Mouse (Mus musculus) liver, embryonic 13.5 days (tissue): ENCODE results near the gene Efcab14. TPM values are rescaled to one million over a fixed set of nuclear protein-coding genes. Genes with fewer than 3 reads are reported as not detected.

Experiments used
- ATAC-seq: fragments of 200-750 bp; cut with Nextera tagmentation; 2 replicates; pipeline ENCODE4 v1.8.0; 2017; ENCODE audit warnings: low read depth, mild to moderate bottlenecking, moderate number of reproducible peaks, moderate library complexity
- DNase-seq: peaks from one replicate; pipeline ENCODE4 v3.0.0; 2022
- H3K27ac ChIP-seq: fragments of 300-500 bp; sonication (generic); 2 replicates; pipeline ENCODE4 v1.5.1; 2015; ENCODE audit warnings: moderate library complexity, mild to moderate bottlenecking, inconsistent platforms
- H3K27me3 ChIP-seq: fragments of 300-500 bp; sonication (generic); 2 replicates; pipeline ENCODE4 v1.6.1; 2015; ENCODE audit warnings: mild to moderate bottlenecking, inconsistent platforms
- H3K36me3 ChIP-seq: fragments of 300-500 bp; sonication (generic); 2 replicates; pipeline ENCODE4 v1.6.1; 2015; ENCODE audit warnings: mild to moderate bottlenecking, inconsistent platforms
- H3K4me1 ChIP-seq: fragments of 300-500 bp; sonication (generic); replicated peaks from 2 replicates; pipeline ENCODE4 v1.6.1; 2015; ENCODE audit warnings: inconsistent platforms
- H3K4me2 ChIP-seq: fragments of 300-500 bp; sonication (generic); 2 replicates; pipeline ENCODE4 v1.6.1; 2015; ENCODE audit warnings: inconsistent platforms, mild to moderate bottlenecking, moderate library complexity
- H3K4me3 ChIP-seq: fragments of 300-500 bp; sonication (generic); replicated peaks from 2 replicates; pipeline ENCODE4 v1.5.1; 2015; ENCODE audit warnings: mild to moderate bottlenecking, inconsistent platforms
- H3K9ac ChIP-seq: fragments of 300-500 bp; sonication (generic); 2 replicates; pipeline ENCODE4 v1.6.1; 2015; ENCODE audit warnings: mild to moderate bottlenecking, inconsistent platforms
- H3K9me3 ChIP-seq: fragments of 300-500 bp; sonication (generic); replicated peaks from 2 replicates; pipeline ENCODE4 v1.6.1; 2016; ENCODE audit warnings: inconsistent platforms
- WGBS: fragments of 180-500 bp; shearing (Covaris S2); methylation state at CpG from one replicate; pipeline ENCODE4 v1.1.7; 2015; ENCODE audit not compliant: insufficient replicate concordance; 5-methylcytosine and 5-hydroxymethylcytosine counted together
- polyA plus RNA-seq: library from polyadenylated mRNA; unstranded; fragments of >200 nt; fragmentation: Nextera tagmentation; extraction: Ambion mirVana; gene quantifications from 2 replicates; pipeline ENCODE4 v1.2.1, GENCODE M21; 2015

Gene Efcab14
- 10.6 and 13.9 TPM in 2 replicates for polyA plus RNA-seq

- 0 out of 2 replicates have a peak, but pooled peaks cover 2% of the 10 kb centered on the region for H3K27me3 ChIP-seq
- peak within 1 kb of the TSS; percentile 91 for H3K4me3 ChIP-seq
- DNase-seq (peak; percentile 97), ATAC-seq (peak; percentile 100)
- peak within 1 kb of the TSS; percentile 82 for H3K27ac ChIP-seq
- peak within 1 kb of the TSS; percentile 83 for H3K4me2 ChIP-seq
- under 1% methylated on average over 45 of the region's 45 CpGs for WGBS
- H3K9me3 ChIP-seq, result no peaks in the 10 kb centered on the region
- H3K9ac ChIP-seq, result peak within 1 kb of the TSS; percentile 93
- peaks cover 45% of the 10 kb centered on the region for H3K4me1 ChIP-seq
- H3K36me3 ChIP-seq, result peaks cover 27% of the 10 kb centered on the region
Measured at GRCm38 (mm10) chr4:115737551-115738041, at the start of gene Efcab14. TSS of gene Efcab14 (plus strand) at chr4:115737744.

DNA sequence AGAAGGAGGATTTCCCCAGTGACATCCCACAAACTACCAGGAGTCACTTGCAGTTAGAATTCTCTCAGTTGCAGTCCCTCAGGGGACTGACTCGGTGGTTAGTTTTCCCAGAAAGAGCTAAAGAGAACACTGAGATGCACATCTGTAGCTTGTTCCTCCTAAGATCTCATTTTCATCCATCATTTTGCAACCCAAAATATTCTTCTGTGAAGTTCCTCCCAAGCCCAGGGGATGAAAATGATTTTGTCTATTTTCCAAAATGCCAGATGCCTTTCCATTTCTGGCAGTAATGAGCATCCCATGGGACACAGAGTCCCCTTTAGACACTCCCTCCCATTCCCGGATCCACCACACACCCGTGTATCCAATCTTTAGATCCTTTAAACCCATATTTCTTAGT, 36.1 kb upstream of the Efcab14 start:
- no peak overlapping the region for H3K4me2 ChIP-seq
- no peak overlapping the region for H3K9ac ChIP-seq
- H3K36me3 ChIP-seq, result no peaks in the 10 kb centered on the region
- no peak for DNase-seq
- no peaks in the 10 kb centered on the region for H3K27me3 ChIP-seq
- no peaks in the 10 kb centered on the region for H3K9me3 ChIP-seq
- no peak for ATAC-seq
- H3K4me3 ChIP-seq, result no peak overlapping the region
- 64% methylated on average over 3 of the region's 3 CpGs for WGBS
- H3K4me1 ChIP-seq, result no peaks in the 10 kb centered on the region
- no peak overlapping the region for H3K27ac ChIP-seq

- WGBS, result 75% methylated on average over 2 of the region's 2 CpGs
- H3K4me3 ChIP-seq, result no peak overlapping the region
- DNase-seq (no peak), ATAC-seq (no peak)
- no peak overlapping the region for H3K9ac ChIP-seq
- H3K36me3 ChIP-seq, result no peaks in the 10 kb centered on the region
- no peaks in the 10 kb centered on the region for H3K4me1 ChIP-seq
- H3K9me3 ChIP-seq, result no peaks in the 10 kb centered on the region
- H3K27ac ChIP-seq, result no peak overlapping the region
- no peak overlapping the region for H3K4me2 ChIP-seq
- H3K27me3 ChIP-seq, result no peaks in the 10 kb centered on the region
Measured at GRCm38 (mm10) chr4:115703927-115704505, 33.5 kb upstream of the Efcab14 start.

- no peak for ATAC-seq
- WGBS, result 30% methylated on average over 13 of the region's 13 CpGs
- no peak overlapping the region for H3K4me2 ChIP-seq
- no peak overlapping the region for H3K27ac ChIP-seq
- H3K4me1 ChIP-seq, result no peaks in the 10 kb centered on the region
- no peaks in the 10 kb centered on the region for H3K36me3 ChIP-seq
- DNase-seq, result no peak
- no peaks in the 10 kb centered on the region for H3K27me3 ChIP-seq
- no peak overlapping the region for H3K4me3 ChIP-seq
- H3K9ac ChIP-seq, result no peak overlapping the region
- H3K9me3 ChIP-seq, result no peaks in the 10 kb centered on the region
Measured at GRCm38 (mm10) chr4:115708974-115709593, 28.5 kb upstream of the Efcab14 start.

- 10% methylated on average over 13 of the region's 13 CpGs for whole genome bisulfite sequencing
- no peak overlapping the region for H3K27ac ChIP-seq
- H3K9ac ChIP-seq, result no peak overlapping the region
- peak overlapping the region; percentile 38; the same call in 1 of the 2 replicates for H3K4me2 ChIP-seq
- DNase-seq (peak; percentile 33), ATAC-seq (no peak)
- H3K9me3 ChIP-seq, result no peaks in the 10 kb centered on the region
- no peaks in the 10 kb centered on the region for H3K4me1 ChIP-seq
- no peaks in the 10 kb centered on the region for H3K36me3 ChIP-seq
- H3K27me3 ChIP-seq, result no peaks in the 10 kb centered on the region
- H3K4me3 ChIP-seq, result no peak overlapping the region
Measured at GRCm38 (mm10) chr4:115709792-115710418, 27.6 kb upstream of the Efcab14 start.

DNA sequence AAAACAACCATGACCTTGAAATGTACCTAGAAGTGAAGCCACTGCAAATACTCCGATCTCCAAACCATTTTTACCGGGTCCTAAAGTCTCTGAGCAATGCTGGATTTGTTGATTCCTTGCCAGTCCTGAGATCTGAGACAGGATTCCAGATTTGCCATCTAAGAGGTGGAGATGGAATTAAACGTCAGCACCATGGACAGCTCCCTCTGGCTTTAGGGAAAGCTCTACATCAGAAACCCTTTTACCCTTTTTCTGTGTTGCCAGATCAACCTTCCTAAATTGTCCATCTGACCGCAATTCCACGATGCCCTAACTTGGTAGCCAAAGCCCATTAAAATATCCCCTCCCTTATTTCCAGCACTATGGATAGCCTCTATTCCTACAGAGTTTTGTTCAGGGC, 8.8 kb upstream of the Efcab14 start:
- H3K4me1 ChIP-seq, result peaks cover 14% of the 10 kb centered on the region; the same call in 1 of the 2 replicates
- H3K36me3 ChIP-seq, result no peaks in the 10 kb centered on the region
- H3K27ac ChIP-seq, result no peak overlapping the region
- ATAC-seq, result no peak
- DNase-seq, result no peak
- no peaks in the 10 kb centered on the region for H3K9me3 ChIP-seq
- no peak overlapping the region for H3K4me3 ChIP-seq
- 0 out of 2 replicates have a peak, but pooled peaks cover 2% of the 10 kb centered on the region for H3K27me3 ChIP-seq
- no peak overlapping the region for H3K9ac ChIP-seq
- WGBS, result 8% methylated on average over 5 of the region's 5 CpGs
- no peak overlapping the region for H3K4me2 ChIP-seq

DNA sequence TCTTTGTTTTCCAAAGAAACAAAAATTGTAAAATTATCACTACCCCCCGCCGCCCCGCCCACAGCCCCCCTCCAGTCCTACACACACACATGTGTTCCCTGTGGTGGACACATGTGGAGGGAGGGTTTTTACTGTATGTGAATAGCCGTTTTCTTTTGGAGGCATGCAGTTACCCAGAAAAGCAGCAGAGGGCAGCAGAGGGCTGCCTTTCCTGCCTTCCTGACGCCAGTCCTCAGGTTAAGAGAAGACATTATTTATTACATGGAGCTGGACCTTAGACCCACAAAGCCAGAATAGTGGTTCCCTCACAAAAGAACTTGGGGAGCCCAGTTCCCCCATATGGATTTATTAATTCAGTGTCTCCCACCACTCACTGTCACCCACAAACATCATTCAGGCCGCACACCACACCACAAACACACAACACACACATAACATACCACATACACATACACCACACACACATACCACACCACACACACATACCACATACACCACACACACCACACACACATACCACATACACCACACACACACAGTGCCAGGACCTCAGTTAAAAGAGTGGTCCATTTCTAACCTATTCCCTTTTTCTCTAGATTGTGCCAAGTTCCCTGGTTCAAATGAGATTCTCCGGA, 5.8 kb upstream of the Efcab14 start:
- Histone ChIP-seq H3K36me3 (no peaks in the 10 kb centered on the region), H3K4me3 (no peak overlapping the region), H3K9me3 (no peaks in the 10 kb centered on the region), H3K9ac (no peak overlapping the region), H3K4me2 (no peak overlapping the region), H3K27me3 (0 out of 2 replicates have a peak, but pooled peaks cover 2% of the 10 kb centered on the region), H3K4me1 (peaks cover 21% of the 10 kb centered on the region), H3K27ac (no peak overlapping the region)
- ATAC-seq (peak; percentile 36), DNase-seq (peak; percentile 48)
- WGBS, result 11% methylated on average over 7 of the region's 7 CpGs

GRCm38 (mm10) chr4:115732223-115732818, 5.2 kb upstream of the Efcab14 start:
- H3K4me2 ChIP-seq, result no peak overlapping the region
- H3K4me1 ChIP-seq, result peaks cover 26% of the 10 kb centered on the region
- ATAC-seq (no peak), DNase-seq (no peak)
- no peaks in the 10 kb centered on the region for H3K36me3 ChIP-seq
- 33% methylated on average over 3 of the region's 3 CpGs for WGBS
- no peak overlapping the region for H3K27ac ChIP-seq
- no peak overlapping the region for H3K4me3 ChIP-seq
- 0 out of 2 replicates have a peak, but pooled peaks cover 2% of the 10 kb centered on the region for H3K27me3 ChIP-seq
- H3K9me3 ChIP-seq, result no peaks in the 10 kb centered on the region
- H3K9ac ChIP-seq, result no peak overlapping the region

- Histone ChIP-seq H3K27me3 (0 out of 2 replicates have a peak, but pooled peaks cover 2% of the 10 kb centered on the region), H3K36me3 (no peaks in the 10 kb centered on the region), H3K4me2 (no peak overlapping the region), H3K4me1 (peaks cover 32% of the 10 kb centered on the region), H3K9me3 (no peaks in the 10 kb centered on the region), H3K4me3 (no peak overlapping the region), H3K27ac (no peak overlapping the region), H3K9ac (no peak overlapping the region)
- ATAC-seq (no peak), DNase-seq (no peak)
- WGBS, result 50% methylated on average over 5 of the region's 5 CpGs
Measured at GRCm38 (mm10) chr4:115733746-115734145, 3.8 kb upstream of the Efcab14 start.

GRCm38 (mm10) chr4:115734867-115735266, 2.7 kb upstream of the Efcab14 start:
- Histone ChIP-seq H3K27me3 (0 out of 2 replicates have a peak, but pooled peaks cover 2% of the 10 kb centered on the region), H3K4me3 (no peak overlapping the region), H3K27ac (no peak overlapping the region), H3K9me3 (no peaks in the 10 kb centered on the region), H3K4me2 (no peak overlapping the region), H3K9ac (no peak overlapping the region), H3K4me1 (peaks cover 43% of the 10 kb centered on the region), H3K36me3 (peaks cover 3% of the 10 kb centered on the region; the same call in 1 of the 2 replicates)
- DNase-seq (no peak), ATAC-seq (no peak)
- WGBS, result 54% methylated on average over 4 of the region's 4 CpGs
